Mouse (Mus musculus) embryonic facial prominence, embryonic 11.5 days (tissue): ENCODE measurements around the gene Samd3. TPM values are rescaled to one million over a fixed set of nuclear protein-coding genes. Genes with fewer than 3 reads are reported as not detected.

Experiments
- ATAC-seq: fragments of 200-750 bp; cut with Nextera tagmentation; replicated peaks from 2 replicates; pipeline ENCODE4 v1.8.0; 2017; ENCODE audit warnings: low read depth; ENCODE audit not compliant: insufficient number of reproducible peaks, low FRiP score, low TSS enrichment
- DNase-seq: peaks from one replicate; pipeline ENCODE4 v3.0.0-alpha.2; 2015; ENCODE audit warnings: low spot score
- H3K27ac ChIP-seq: fragments of 300-500 bp; sonication (generic); replicated peaks from 2 replicates; pipeline ENCODE4 v1.5.1; 2014; ENCODE audit warnings: mild to moderate bottlenecking, low read depth, low read length, control low read depth
- H3K27me3 ChIP-seq: fragments of 300-500 bp; sonication (generic); 2 replicates; pipeline ENCODE4 v1.6.1; 2014; ENCODE audit warnings: mild to moderate bottlenecking, low read length, moderate library complexity, mixed read lengths; ENCODE audit not compliant: control insufficient read depth, insufficient read depth
- H3K36me3 ChIP-seq: fragments of 300-500 bp; sonication (generic); replicated peaks from 2 replicates; pipeline ENCODE4 v1.6.1; 2014; ENCODE audit warnings: low read depth, mild to moderate bottlenecking, low read length, moderate library complexity, mixed read lengths; ENCODE audit not compliant: control insufficient read depth, insufficient read depth
- H3K4me1 ChIP-seq: fragments of 300-500 bp; sonication (generic); 2 replicates; pipeline ENCODE4 v1.6.1; 2014; ENCODE audit warnings: low read length, mixed read lengths; ENCODE audit not compliant: control insufficient read depth, insufficient read depth
- H3K4me2 ChIP-seq: fragments of 300-500 bp; sonication (generic); 2 replicates; pipeline ENCODE4 v1.6.1; 2014; ENCODE audit warnings: low read depth, mild to moderate bottlenecking, control low read depth, low read length, moderate library complexity
- H3K4me3 ChIP-seq: fragments of 300-500 bp; sonication (generic); 2 replicates; pipeline ENCODE4 v1.5.1; 2014; ENCODE audit warnings: low read depth, low read length, control low read depth
- H3K9ac ChIP-seq: fragments of 300-500 bp; sonication (generic); replicated peaks from 2 replicates; pipeline ENCODE4 v1.6.1; 2014; ENCODE audit warnings: mild to moderate bottlenecking, control low read depth, low read length
- H3K9me3 ChIP-seq: fragments of 300-500 bp; sonication (generic); replicated peaks from 2 replicates; pipeline ENCODE4 v1.6.1; 2016; ENCODE audit warnings: mild to moderate bottlenecking, low read length, inconsistent platforms, mixed read lengths; ENCODE audit not compliant: control insufficient read depth
- WGBS: fragments of 180-500 bp; shearing (Covaris S2); extraction: QIAGEN DNeasy Blood & Tissue Kit; methylation state at CpG from one replicate; pipeline ENCODE4 v1.1.7; 2014; 5-methylcytosine and 5-hydroxymethylcytosine counted together
- polyA plus RNA-seq: library from polyadenylated mRNA; unstranded; fragments of >200 nt; fragmentation: Nextera tagmentation; extraction: Ambion mirVana; gene quantifications from 2 replicates; pipeline ENCODE4 v1.2.1, GENCODE M21; 2014

Gene Samd3
- polyA plus RNA-seq, 1 experiment from 2014 or later = 1.7 TPM

DNA sequence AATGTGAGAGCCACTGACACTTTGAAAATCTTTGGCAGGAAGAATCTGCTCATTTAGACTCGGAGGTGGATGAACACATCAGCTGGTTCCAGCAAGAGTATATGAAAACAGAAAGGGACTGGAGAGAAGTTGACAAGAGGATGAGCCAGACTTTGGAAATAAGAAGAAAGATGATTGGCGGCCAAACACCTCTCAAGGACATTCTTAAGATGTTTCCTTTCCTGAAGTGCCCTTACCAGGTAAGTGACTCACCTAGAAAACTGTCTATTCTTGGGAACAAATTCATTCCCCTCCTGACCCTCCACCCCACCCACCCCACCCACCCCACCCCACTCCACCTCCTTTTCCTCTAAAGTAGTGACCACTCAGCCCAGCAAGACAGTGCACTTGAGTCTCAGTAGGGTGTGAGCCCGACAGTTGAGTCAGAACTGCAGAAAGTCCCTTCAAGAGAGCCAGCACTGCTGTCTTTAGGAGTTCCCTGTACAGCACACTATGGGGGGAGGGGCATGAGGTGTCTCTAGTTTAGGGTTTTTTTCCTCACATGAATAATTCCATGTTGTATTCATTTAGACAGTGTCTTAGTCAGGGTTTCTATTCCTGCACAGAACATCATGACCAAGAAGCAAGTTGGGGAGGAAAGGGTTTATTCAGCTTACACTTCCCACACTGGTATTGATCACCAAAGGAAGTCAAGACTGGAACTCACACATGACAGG, 34.4 kb downstream of the Samd3 start:
- H3K4me3 ChIP-seq = no peak overlapping the region
- no peaks in the 10 kb centered on the region for H3K4me1 ChIP-seq
- H3K9ac ChIP-seq = no peak overlapping the region
- no peaks in the 10 kb centered on the region for H3K9me3 ChIP-seq
- H3K27ac ChIP-seq = no peak overlapping the region
- 75% methylated on average over 3 of the region's 3 CpGs for WGBS
- no peaks in the 10 kb centered on the region for H3K36me3 ChIP-seq
- no peak overlapping the region for H3K4me2 ChIP-seq
- DNase-seq (no peak), ATAC-seq (no peak)
- H3K27me3 ChIP-seq = no peaks in the 10 kb centered on the region

DNA sequence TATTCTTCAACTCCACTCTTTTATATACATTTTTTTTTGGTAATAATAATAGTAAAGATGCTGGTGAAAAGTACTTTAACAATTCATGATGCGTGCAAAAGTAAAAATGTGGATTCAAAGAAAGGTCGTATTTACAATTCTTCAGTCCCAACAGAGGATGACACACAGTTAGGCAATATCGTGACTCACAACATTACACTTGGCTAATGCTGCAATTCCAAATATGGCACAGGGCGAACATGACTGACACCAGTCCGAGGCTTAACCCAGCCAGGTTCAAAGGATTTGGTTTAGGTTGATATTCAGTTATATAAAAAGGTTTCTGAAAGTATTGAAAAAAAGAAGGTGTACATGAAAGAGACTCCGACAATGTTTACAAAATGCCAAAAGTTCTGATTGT, 45.9 kb downstream of the Samd3 start:
- 94% methylated on average over 6 of the region's 6 CpGs for WGBS
- Histone ChIP-seq H3K27ac (no peak overlapping the region), H3K4me2 (no peak overlapping the region), H3K27me3 (no peaks in the 10 kb centered on the region), H3K4me1 (no peaks in the 10 kb centered on the region), H3K36me3 (no peaks in the 10 kb centered on the region; the same call in 1 of the 2 replicates), H3K9ac (no peak overlapping the region), H3K4me3 (no peak overlapping the region), H3K9me3 (no peaks in the 10 kb centered on the region)
- DNase-seq (no peak), ATAC-seq (no peak)

- ATAC-seq (peak; percentile 65; the same call in 1 of the 2 replicates), DNase-seq (no peak)
- Histone ChIP-seq H3K9ac (no peak overlapping the region), H3K4me1 (no peaks in the 10 kb centered on the region), H3K4me2 (no peak overlapping the region), H3K27ac (no peak overlapping the region), H3K9me3 (no peaks in the 10 kb centered on the region), H3K4me3 (no peak overlapping the region), H3K27me3 (no peaks in the 10 kb centered on the region), H3K36me3 (no peaks in the 10 kb centered on the region; the same call in 1 of the 2 replicates)
- WGBS = 51% methylated on average over 8 of the region's 8 CpGs
Measured at GRCm38 (mm10) chr10:26280009-26280408, 50.5 kb downstream of the Samd3 start.

GRCm38 (mm10) chr10:26287136-26287535, 57.6 kb downstream of the Samd3 start:
- Histone ChIP-seq H3K27me3 (no peaks in the 10 kb centered on the region), H3K4me3 (no peak overlapping the region), H3K9me3 (no peaks in the 10 kb centered on the region), H3K4me1 (no peaks in the 10 kb centered on the region), H3K36me3 (no peaks in the 10 kb centered on the region), H3K27ac (no peak overlapping the region), H3K9ac (no peak overlapping the region), H3K4me2 (no peak overlapping the region)
- ATAC-seq (no peak), DNase-seq (no peak)
- WGBS = 88% methylated on average over 7 of the region's 7 CpGs

DNA sequence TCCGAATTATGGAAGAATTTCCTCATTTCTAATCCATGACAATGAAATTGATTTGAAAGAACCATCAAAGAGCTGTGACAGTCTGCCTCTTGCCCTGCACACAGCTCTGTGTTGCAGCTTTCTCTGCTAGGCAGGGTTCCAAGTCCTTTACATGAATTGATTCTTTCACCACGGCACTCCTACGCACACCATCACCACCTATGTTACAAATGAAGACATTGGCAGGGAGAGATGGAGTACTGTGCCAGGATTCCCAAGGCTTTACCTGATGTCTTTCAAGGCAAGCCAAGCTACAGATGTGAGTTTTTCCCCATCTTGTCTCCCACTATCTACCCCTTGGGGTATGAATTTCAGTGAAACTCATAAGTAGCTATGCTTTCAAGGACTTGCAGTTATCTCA, 67.7 kb downstream of the Samd3 start:
- H3K27me3 ChIP-seq = no peaks in the 10 kb centered on the region
- no peaks in the 10 kb centered on the region; the same call in 1 of the 2 replicates for H3K36me3 ChIP-seq
- no peaks in the 10 kb centered on the region for H3K9me3 ChIP-seq
- DNase-seq = no peak
- no peaks in the 10 kb centered on the region for H3K4me1 ChIP-seq
- no peak overlapping the region for H3K27ac ChIP-seq
- no peak overlapping the region for H3K4me3 ChIP-seq
- no peak overlapping the region for H3K9ac ChIP-seq
- no peak overlapping the region for H3K4me2 ChIP-seq
- 84% methylated on average over 3 of the region's 3 CpGs for WGBS
- ATAC-seq = no peak

- WGBS = 89% methylated on average over 7 of the region's 7 CpGs
Measured at GRCm38 (mm10) chr10:26297626-26298025, 68.1 kb downstream of the Samd3 start.

DNA sequence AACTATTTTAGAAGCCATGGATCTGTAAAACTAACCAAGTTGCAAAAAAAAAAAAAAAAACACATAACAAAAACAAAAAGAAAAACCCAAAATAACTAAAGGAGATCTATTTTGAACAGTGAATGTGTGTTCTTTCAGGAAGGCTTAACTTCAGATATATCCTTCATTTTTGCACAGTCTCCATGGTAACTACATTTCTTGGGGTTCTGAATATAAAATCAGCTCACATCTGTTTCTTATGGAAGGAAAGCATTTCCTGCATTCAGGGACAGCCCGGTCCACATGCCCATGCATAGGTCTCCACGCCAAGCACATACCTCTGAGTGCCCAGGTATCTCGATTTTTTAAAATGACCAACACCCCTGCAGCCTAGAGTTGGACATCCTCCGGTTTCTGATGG, 72.8 kb downstream of the Samd3 start:
- Histone ChIP-seq H3K4me2 (no peak overlapping the region), H3K27me3 (no peaks in the 10 kb centered on the region), H3K27ac (no peak overlapping the region), H3K9ac (no peak overlapping the region), H3K9me3 (no peaks in the 10 kb centered on the region), H3K36me3 (no peaks in the 10 kb centered on the region; the same call in 1 of the 2 replicates), H3K4me3 (no peak overlapping the region), H3K4me1 (no peaks in the 10 kb centered on the region)
- 85% methylated on average over 4 of the region's 4 CpGs for WGBS
- DNase-seq (no peak), ATAC-seq (no peak)

More at GRCm38 (mm10) chr10:26297626-26298025, 68.1 kb downstream of the Samd3 start:
- Histone ChIP-seq H3K4me1 (no peaks in the 10 kb centered on the region), H3K9me3 (no peaks in the 10 kb centered on the region), H3K27ac (no peak overlapping the region), H3K9ac (no peak overlapping the region), H3K36me3 (no peaks in the 10 kb centered on the region; the same call in 1 of the 2 replicates), H3K4me2 (no peak overlapping the region), H3K27me3 (no peaks in the 10 kb centered on the region), H3K4me3 (no peak overlapping the region)
- DNase-seq (no peak), ATAC-seq (no peak)

- Histone ChIP-seq H3K27ac (no peak overlapping the region), H3K9ac (no peak overlapping the region), H3K4me1 (no peaks in the 10 kb centered on the region), H3K4me2 (no peak overlapping the region), H3K27me3 (no peaks in the 10 kb centered on the region), H3K4me3 (no peak overlapping the region), H3K36me3 (peaks cover 5% of the 10 kb centered on the region), H3K9me3 (no peaks in the 10 kb centered on the region)
- 94% methylated on average over 6 of the region's 6 CpGs for WGBS
- DNase-seq (no peak), ATAC-seq (no peak)
Measured at GRCm38 (mm10) chr10:26303485-26303884, 74.0 kb downstream of the Samd3 start.
